Mouse (Mus musculus): ENCODE results near the gene Snip1.

GRCm38 (mm10) chr4:125057273-125057672, 9.2 kb upstream of the Snip1 start:
- no peak for TF ChIP-seq POLR2A (IDR thresholded peaks at IDR 0.05; ENCODE audit: low read depth, low read length)
- TF ChIP-seq CTCF (IDR thresholded peaks at IDR 0.05; ENCODE audit: extremely low read depth, insufficient read depth, insufficient read length, insufficient replicate concordance): no peak

All from spleen, adult 2 months (tissue).